Mouse (Mus musculus): ENCODE measurements at regions not wholly inside any gene's neighbourhood (a gene's known extent, or its start where the extent isn't known, plus 50 kb on each side); places are given as distances from the start of the nearest gene placed in this dataset.

DNA sequence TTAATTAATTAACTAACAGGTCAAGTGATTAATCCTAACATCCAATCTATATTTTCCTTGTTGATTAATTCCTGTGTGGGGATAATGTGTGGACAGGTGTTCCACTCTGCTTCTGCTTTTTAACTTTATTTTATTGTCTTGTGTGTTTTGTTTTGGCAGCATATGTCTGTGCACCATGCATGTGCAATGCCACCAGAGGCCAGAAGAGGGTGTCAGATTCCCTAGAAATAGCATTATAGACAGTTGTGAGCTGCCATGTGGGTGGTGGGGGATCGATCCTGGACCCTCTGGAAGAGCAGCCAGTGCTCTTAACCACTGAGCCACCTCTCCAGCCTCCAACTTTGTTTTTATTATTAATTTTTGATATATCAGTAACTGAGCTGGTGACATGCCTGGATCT, 65.6 kb downstream of the En1 start:
- DNase-seq (ENCODE audit: low spot score in 2 of 2) = no peak

DNA sequence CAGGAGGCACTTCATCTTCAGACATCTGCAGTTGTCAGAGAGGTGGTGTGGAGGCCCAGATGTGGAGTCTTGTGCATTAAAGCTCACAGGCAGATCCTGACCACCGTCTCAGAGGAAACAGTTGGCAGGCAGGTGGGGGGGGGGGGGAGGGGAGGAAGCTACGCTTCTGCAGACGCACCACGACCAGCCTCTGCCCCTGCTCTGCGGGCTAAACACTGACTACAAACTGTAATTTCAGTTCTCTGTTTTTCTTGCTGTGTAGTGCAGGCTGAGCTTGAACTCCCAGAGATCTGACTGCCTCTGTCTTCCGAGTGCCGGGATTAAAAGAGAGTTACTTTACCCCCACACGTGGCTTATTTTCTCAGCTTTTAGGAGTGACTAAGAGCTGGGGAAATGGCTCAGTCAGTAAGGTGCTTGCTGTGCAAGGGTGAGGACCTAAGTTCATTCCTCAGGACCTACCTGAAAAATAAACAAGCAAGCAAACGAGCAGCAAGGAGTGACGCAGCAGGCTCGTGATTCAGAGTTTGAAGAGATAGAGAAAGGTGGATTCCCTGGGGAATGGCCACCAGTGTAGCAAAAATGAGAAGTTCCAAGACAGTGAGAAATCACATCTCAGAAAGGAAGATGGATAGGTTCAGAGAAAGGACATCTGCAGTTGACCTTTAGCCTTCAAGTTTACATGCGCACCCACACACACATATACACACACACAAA, 81.5 kb downstream of the En1 start:
- no peak for DNase-seq (ENCODE audit: low spot score in 2 of 2)

DNA sequence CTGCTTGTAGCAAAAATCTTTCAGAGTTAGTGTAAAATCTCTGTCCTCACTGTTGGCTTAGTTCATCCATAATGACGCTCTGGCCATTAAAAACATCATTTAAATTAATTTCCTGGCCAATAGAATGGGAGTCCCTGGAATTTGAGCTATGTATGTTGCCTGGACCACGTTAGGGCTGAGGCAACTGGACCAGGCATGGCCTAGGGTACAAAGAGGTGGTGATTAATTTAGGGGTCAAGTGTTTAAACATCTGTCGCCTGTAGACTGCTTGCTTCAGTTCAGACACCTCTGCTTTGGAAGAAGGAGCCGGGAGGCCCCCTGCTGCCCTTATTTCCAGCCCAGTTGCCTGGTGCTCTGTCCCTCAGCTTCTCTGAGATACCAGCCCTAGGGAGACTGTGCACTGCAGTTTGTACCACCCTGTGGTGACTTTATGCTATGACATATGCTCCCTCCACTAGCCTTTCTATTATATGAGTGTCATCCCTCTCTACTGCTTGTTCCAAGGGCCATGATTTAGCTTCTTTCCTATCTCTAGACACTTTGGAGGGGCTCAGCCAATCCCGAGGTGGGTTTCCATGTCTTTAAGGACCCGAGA, 83.5 kb downstream of the En1 start:
- DNase-seq (ENCODE audit: low spot score in 2 of 2) = no peak

DNA sequence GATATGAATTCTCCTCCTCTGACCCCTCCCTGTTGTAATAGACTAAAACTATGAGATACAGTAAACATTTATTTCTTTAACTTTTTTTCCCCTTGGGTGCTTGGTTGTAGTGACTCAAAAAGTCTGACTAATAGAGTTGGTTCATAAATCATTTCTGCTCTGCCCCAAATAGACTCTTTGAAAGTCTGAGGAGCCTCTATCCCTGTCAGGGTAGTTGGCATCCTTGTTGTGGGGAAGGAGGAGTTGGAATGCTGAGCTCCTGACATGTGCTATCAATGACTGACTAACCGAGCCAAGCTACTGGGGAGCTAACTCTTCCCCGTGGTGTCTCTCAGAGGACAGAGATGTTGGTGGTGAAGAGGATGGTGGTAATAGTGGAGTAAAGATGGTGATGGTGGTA, 89.4 kb downstream of the En1 start:
- no peak for DNase-seq (ENCODE audit: low spot score in 2 of 2)

DNA sequence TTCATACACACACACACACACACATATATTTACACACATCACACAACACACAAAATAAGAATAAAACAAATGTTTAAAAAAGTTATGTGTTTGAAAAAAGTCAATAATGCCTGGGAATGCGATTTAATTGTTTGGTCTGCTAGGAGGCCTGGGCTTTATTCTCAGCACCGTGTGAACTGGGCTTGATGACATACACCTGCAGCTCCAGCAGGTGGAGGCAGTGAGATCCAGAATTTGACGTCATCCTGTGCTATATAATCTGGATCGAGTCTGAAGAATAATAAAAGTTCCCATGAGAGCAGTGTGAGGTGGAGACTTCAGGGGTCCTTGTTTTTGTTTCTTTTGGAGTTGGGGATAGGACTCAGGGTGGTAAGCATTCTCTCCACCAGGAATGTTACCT, 96.0 kb downstream of the En1 start:
- DNase-seq (ENCODE audit: low spot score in 2 of 2) = no peak

DNA sequence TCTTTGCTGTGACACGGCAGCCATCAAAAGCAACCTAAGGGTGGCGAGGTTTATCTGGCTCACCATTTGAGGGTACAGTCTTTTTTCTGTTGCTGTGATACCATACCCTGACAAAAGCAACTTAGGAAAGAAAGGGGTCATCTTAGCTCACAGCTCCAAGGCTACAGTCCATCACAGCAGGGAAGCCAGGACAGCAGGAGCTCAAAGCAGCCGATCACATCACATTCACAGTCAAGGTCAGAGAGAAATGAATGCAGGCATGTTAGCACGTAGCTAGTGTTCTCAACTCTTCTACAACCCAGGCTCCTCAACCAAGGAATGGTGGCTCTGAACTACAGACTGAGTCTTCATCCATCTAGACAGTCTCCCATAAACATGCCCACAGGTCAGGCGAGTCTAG, 102.0 kb downstream of the En1 start:
- DNase-seq (ENCODE audit: low spot score in 2 of 2) = no peak

DNA sequence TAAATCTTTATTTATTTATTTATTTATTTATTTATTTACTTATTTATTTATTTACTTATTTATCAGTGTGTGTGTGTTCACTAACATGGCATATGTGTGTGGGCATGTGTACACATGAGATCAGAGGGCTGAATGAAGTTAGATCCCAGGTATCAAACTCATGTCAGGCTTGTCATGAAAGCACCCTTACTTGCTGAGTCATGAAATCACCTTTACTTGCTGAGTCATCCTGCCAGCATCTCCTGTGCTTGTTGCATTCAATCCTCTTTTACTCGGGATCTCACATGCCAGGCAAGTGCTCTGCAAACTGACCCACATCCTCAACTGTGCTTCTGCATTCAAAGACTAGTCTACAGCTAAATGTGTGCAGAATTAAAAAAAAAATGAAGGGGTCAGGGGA, 103.8 kb downstream of the En1 start:
- DNase-seq (ENCODE audit: low spot score in 2 of 2) = no peak

DNA sequence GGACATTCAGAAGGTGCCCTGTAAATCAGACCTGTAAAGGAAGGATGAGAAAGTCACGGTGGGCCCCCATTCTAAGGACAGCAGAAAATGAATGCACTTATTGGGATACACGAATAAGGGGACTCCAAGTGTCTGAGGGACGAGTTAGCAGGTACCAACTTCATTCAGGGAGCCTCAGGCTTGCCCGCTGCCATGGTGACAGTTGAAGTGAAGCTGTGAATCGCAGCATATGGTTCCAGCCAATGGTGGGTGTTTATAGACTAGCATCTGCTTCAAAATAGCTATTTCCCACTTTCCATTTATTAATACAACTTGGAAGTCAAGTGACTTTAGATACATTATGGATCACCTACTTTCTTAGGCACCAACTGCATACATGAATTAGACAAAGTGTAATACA, 106.3 kb downstream of the En1 start:
- no peak for DNase-seq (ENCODE audit: low spot score in 2 of 2)

DNA sequence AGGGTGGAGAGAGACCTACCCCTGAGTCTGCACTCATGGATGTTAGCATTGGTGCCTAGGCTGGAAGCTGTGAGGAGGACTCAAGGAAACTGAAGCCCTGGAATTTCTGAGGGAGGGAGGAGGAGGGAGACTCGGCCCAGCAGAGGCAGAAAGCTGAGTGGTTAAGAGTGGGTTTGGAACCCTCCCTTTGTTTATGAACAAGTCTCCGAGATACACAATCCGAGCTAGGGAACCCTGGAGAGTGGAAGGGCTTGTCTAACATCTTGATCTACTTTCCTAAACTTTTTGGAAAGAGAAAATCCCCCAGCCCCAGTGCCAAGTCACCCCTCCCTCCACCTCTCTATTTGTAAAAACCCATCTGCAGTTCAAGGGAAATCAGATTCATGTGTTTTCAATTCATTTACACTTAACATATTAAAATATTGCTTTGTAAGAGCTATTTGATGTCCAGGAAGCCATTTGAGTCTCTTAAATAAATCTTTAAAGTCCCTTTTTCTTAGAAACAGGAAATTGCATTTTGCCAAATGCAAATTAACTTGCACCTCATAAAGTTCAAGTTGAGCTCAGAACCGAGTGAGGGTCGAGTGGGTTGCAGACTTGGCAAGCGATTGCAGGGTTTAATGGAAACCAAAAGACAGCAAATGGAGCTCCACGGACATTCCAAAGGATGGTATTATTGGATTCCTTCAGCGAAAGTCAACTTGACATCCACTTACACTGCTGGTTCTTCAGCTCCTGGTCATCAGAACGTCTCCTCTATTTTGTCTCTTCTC, 113.1 kb downstream of the En1 start:
- DNase-seq (ENCODE audit: low spot score in 2 of 2) = no peak

DNA sequence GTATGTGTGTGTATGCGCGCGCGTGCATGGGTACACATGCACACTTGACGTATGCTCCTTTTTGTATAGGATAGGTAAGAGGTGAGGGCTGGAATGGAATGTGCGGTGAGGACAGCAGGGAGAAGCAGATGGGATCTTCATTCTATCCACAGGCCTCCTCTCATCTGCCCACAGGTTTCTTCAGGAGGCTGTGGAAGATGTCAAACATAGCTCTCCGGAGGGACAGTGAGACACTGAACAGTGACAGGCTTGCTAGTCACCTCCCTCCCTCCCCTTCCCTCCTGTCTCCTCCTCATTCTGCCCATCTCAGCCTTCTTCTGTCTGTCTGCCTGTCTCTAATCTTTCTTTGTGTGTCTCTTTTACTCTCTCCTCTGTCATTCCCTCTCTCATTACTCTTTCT, 124.6 kb downstream of the En1 start:
- no peak for DNase-seq (ENCODE audit: low spot score in 2 of 2)

DNA sequence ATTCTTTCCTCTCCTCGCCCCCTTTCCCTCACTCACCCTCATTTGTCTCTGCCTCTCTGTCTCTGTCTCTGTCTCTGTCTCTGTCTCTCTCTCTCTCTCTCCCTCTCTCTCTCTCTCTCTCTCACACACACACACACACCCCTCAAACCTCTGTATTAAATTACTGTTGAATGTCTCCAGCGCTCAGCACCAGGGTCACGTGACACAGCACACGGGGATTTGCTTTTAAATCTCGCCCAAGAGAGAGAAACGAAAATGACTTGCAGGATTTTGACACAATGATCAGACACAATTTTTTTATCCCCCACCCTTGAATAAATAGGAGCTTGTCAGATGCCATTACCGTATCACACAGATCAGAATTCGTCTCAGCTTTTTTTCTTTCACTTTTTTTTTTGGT, 125.2 kb downstream of the En1 start:
- DNase-seq (ENCODE audit: low spot score in 2 of 2) = no peak

DNA sequence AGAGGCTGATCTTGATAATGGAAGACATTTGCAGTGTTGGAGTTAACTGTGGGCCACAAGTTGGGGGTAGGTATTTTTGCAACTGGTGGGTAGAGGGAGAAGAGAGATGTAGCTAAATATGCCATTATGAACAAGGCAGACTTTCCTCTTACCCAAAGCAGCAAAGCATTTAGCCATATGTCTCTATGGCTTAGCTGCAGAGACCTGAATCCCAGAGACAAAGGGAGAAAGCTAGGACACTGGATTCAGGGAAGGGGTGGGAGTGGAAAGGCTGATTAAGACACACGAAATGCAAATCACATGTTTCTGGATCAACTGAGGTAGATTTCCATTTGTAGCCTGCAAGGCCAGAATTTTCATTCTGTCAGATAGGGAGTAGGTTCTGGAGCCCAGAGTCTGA, 129.8 kb downstream of the En1 start:
- DNase-seq (ENCODE audit: low spot score in 2 of 2) = no peak

DNA sequence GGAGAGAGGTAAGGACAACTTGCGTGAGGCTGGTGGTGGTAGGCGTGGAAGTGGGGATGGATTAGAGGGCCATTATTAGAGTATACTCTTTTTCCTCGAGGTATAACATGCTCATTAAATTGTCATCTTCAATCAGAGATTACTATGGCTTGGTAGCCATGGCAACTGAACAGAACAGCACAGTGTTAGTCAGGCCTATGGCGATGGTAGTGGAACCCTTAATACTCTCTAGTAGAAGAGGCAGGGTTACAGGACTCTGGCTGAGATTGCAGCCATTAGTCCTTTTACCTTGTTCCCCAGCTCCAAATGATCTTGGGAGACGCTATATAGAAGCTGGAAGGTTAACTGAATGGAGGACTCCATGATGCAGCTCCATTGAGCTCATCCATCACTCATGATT, 131.5 kb downstream of the En1 start:
- no peak for DNase-seq (ENCODE audit: low spot score in 2 of 2)

DNA sequence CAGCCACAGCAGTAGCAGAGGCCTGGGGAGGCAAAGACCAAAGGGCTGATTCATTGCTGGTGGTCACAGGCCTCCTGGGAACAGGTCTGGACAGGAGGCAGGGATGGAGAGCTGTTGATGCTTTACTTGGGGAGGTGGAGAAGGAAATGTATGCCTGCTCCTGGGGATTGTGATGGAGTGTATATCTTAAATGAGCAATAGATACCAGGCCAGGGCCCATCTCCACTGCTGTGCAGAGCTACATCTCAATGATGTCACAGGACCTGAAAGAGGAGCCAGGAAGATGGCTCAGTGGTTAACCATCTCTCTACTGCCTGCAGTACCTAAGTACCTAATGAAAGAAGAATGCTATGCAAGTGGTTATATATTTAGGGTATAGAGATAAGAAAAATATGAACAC, 132.6 kb downstream of the En1 start:
- no peak for DNase-seq (ENCODE audit: low spot score in 2 of 2)

DNA sequence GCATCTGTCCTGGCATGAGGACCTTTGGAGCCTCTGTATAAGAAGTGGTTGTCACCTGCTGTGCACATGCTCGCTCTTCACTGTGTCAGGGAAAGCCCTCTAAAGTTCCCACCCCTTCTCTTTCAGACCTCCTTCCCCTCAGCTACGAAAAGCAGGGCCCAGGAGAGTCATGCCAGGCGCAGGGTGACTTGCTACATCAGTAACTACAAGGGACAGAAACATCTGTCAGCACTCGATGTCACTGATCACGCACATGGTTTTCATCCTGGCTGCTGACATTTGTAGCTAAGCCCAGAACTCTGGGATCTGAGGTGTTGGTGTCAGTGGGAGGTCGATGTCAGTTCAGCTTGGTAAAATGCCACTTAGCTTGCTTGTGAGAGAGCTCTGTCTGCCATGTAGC, 137.3 kb downstream of the En1 start:
- DNase-seq (ENCODE audit: low spot score in 2 of 2) = no peak

DNA sequence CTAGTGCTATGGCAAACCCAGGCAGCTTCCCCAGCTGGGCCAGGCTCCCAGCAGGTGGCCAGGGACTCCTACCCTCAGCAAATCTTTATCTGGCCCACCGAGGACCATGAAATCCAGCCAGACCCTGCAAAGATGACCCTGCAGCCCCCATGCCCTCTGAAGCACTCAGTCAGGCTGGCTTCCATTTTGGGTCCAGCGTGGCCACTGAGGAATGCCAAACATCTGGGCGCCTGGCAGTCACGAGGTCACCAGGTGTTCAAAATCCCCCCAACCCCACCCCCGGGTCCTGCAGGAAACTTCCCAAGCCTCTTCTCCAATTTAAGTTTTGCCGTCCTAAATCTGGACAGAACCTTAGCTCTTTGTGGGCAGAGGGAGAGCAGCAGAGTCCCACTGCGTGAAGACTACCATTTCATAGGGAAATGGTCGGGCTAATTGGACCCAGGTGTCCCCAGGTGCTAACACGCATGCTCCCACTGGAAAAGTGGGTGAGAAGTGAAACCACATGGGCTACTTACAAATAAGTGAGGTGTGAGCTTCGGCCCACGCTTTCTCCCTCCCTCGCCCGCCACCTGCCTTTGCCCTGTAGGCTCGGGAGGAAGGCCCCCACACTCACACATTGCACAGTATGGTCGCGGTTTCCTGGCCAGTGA, 139.0 kb downstream of the En1 start:
- DNase-seq (ENCODE audit: low spot score in 2 of 2) = no peak

DNA sequence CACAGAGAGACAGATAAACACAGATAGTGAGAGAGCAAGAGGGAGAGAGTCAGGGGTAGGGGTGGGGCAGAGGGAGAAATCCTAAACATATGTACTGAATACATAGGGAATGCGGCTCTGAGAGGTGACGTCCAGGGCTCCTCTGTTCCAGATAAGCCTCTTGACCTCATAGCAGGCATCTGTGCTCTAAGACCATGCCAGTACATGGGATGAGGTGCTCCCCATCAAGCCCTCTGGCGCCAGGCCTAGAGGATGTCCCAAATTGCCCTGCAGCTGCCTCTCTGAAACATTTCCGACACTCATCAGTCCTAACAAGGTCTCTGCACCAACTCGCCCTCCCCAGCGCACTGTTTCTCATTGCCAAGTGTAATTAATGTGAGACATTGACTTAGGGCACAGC, 146.7 kb downstream of the En1 start:
- DNase-seq (ENCODE audit: low spot score in 2 of 2) = no peak

DNA sequence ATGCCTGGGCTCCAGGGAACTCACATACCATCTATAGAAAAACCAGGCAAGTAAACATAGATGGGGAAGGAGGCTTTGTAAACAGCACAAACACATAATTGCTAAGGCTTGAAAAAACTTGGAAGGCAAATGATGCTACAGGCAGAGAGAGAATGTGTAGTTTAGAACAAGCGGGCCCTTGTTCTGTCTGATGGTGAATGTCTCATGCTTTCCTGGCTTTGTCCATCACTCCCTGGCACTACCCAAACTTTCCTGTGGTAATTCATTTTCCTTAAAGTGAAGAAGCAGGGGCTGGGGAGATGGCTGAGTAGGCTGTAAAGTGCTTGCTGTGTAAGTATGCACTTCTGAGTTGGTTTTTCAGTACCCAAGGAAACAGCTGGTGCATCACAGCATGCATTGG, 151.2 kb downstream of the En1 start:
- DNase-seq (ENCODE audit: low spot score in 2 of 2) = no peak

DNA sequence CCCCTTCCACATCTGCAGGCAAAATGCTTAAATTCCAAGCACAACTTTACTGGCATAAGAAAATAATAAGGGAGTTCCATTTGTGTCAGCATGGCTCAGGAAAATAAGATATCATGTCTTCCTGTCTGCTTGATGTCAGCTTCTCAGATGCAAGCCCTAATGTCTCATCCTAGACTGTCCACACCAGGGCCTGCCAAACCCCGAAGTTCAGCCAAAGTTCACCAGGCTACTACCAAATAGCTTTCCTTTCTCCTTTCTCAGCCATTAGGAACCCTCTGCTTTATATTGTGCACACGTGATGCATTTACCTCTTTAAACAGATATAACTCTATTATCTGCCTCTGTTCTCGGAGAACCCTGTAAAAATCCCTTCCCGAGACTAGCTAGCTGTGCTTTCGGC, 152.1 kb downstream of the En1 start:
- DNase-seq (ENCODE audit: low spot score in 2 of 2) = no peak

DNA sequence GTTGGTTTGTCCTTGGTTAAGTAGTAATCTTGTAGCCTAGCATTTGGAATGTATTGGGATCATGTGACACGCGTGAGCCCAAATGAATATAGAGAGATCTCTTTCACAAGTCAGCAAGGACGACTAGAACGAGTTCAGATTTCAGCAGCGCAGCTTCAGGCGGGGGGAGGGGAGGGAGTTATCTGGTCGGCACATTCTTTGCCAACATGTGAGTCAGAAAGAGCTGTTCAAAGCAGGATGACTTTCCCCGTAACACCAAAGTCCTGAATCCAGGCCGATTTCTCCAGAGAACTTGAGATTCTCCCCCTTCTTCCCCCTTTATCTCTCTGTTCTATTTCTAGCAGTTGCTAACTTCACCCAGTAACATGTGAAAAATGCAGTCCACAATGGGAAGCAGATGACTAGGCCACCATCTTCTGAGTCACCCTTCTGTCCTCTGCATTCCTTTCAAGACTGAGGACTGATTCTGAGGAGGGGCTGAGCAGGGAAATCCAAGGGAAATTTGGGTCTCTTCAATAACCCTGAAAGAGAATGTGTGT, 155.1 kb downstream of the En1 start:
- no peak for DNase-seq (ENCODE audit: low spot score in 2 of 2)

DNA sequence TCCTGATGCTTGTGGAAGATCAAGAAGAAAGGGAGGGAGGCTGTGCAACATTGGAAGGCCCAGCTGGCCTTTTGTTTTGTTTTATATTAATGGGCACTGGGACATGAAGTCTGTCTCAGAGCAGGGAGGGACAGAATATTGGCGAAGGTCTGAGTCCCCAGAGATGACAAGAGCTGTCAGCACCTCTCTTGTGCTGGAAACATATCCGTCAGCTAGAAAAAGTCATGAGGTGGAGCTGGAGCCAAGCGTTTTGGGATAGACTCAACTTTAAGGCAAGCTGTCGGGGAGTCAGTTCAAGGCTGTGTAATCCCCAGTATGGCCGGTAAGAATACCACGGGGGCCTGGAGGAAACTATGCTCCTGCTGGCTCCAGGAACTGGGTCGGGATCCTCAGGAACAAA, 156.0 kb downstream of the En1 start:
- DNase-seq (ENCODE audit: low spot score in 2 of 2) = no peak

DNA sequence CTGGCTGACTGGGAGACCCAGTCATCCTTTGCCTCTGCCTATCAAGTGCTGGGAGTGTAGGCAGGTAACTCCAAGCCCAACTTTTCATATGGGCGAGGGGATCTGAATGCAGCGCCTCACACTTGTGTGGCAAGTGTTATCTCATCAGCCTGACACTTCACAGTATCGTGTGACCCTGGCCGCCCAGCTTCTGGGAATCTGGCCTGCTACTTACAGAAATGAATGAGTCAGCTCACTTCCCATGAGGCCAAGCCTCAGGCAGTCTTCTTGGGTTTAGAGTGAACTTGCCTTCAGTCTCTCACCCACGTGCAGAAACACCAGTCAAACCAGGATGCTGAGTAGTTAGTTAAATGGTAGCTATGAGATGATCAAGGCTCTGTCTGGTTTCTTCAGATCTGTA, 156.5 kb downstream of the En1 start:
- no peak for DNase-seq (ENCODE audit: low spot score in 2 of 2)

DNA sequence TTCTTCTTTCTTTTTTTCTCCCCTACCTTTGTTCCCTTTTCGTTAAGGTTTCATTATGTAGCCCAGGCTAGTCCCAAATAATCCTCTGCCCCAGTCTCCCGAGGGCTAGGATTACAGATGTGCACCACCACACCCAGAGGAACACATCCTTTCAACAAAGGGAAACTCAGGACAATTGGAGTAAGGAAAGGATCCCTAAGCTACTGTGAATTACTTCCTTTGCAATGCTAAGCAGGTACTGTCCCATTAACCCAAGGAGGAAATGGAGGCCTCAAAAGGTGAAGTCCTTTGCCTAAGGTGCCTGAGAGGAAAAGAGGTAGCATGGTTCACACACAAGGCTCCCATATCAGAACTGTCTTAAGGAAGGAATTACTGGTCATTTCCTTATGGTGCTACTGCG, 157.2 kb downstream of the En1 start:
- DNase-seq (ENCODE audit: low spot score in 2 of 2) = no peak

All from spleen, postnatal 36 days (tissue).